Mouse (Mus musculus) cortical plate, adult 2 months (tissue): ENCODE data around the gene Rfx5.
A peak's percentile ranks its signal among the peaks of the same experiment; 100 is the strongest.

Source experiments
- CTCF ChIP-seq: fragments of 200-500 bp; IDR thresholded peaks from 2 replicates; pipeline ENCODE4 v1.5.1; 2011; ENCODE audit warnings: mild to moderate bottlenecking, control low read depth, low read length; ENCODE audit not compliant: insufficient read depth; ENCODE audit errors: extremely low read depth
- POLR2A ChIP-seq: fragments of 200-500 bp; IDR thresholded peaks from 2 replicates; pipeline ENCODE4 v1.6.1; 2011; ENCODE audit warnings: mild to moderate bottlenecking, low read length, control low read depth; ENCODE audit not compliant: insufficient read depth; ENCODE audit errors: extremely low read depth

- TF ChIP-seq POLR2A: no peak
- TF ChIP-seq CTCF: peak; percentile 44; the same call in 1 of the 2 replicates
These were observed 5.7 kb upstream of the Rfx5 start for GRCm38 (mm10) chr3:94948066-94948614.
